Mouse (Mus musculus) frontal cortex, adult 2 months (tissue): ENCODE data around the gene Gtse1. TPM values are rescaled to one million over a fixed set of nuclear protein-coding genes. Genes with fewer than 3 reads are reported as not detected.

Source experiments
- DNase-seq, 2 experiments: peaks; one replicate each; pipeline ENCODE4 v3.0.0; 2022; ENCODE audit warnings: low spot score in 1 of 2; ENCODE audit errors: extremely low spot score in 1 of 2
- polyA plus RNA-seq: library from polyadenylated mRNA; depleted of rRNA; stranded (reverse); fragments of >200 nt; gene quantifications from 2 replicates; pipeline ENCODE4 v1.2.3, GENCODE M21; 2012; rRNA removed

Gtse1 gene
- polyA plus RNA-seq, 1 experiment = 0.78 TPM

DNA sequence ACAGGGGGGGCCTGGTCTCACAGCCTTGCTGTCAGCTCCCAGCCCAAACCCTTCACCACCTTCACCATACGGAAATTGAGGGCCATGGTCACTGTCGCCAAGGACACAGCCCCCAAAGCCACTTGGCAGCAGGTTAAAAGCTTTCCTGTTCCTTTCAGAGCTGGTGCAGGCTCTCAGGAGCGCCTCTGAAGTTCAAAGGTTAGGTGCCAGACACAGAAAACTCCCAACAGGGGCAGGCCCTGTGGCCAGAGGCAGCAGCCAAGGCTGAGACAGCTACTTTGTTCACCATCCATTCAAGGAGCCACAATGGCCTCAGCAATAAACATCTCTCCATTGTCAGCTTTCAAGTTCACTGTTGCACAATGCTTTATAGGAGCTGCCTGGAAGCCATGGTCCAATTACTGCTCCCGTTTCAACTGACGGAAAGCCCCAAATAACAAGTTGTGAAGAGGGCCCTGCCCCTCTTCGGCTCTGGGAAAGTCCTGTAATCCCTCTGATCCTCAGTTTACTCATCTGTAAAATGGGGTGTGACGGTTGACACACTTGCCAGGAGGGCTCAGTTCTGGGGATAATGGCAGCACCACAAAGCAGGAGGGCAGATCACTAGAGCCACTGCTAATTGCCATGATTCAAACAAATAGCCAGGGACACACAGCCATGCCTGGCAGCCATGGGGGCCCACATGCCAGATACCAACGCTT is 59.8 kb downstream of the Gtse1 start:
- no peak for DNase-seq

GRCm38 (mm10) chr15:85919892-85920248 is 60.3 kb downstream of the Gtse1 start:
- DNase-seq = no peak

DNA sequence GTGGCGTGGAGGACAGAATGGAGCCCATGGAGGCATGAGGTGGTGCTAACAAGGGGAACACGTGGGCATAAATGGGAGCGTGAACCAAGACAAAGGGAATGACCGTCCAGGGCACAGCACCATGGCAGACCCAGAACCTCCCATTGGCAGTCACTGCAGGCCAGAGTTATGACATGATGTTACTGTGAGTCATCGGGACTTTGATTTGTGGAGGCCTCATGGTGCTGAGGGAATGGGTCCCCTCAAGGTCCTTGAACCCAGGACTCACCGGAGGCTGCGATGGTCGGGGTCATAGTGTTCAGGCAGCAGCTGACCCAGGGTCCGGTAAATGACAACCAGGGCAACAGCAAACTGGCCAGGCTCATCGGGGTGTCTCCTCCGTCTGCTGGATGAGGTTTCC is 62.3 kb downstream of the Gtse1 start:
- no peak for DNase-seq

Other genes with a start within 250 kb of the Gtse1 start
- gene Ppara, start 124.8 kb upstream of the Gtse1 start, polyA plus RNA-seq = 1.4 and 1.5 TPM in 2 replicates
- 23.5 and 27.1 TPM in 2 replicates for gene Cdpf1, start 48.0 kb upstream of the Gtse1 start, polyA plus RNA-seq
- 0.46 and 0.54 TPM in 2 replicates for gene Pkdrej, start 38.0 kb upstream of the Gtse1 start, polyA plus RNA-seq
- 5.2 and 6.2 TPM in 2 replicates for gene Ttc38, start 27.4 kb upstream of the Gtse1 start, polyA plus RNA-seq
- 54.8 and 62.9 TPM in 2 replicates for gene Trmu, start 19.6 kb downstream of the Gtse1 start, polyA plus RNA-seq
- 1.9 and 2.6 TPM in 2 replicates for gene Celsr1, start 174.0 kb downstream of the Gtse1 start, polyA plus RNA-seq
- 32.2 and 39.5 TPM in 2 replicates for gene Gramd4, start 197.9 kb downstream of the Gtse1 start, polyA plus RNA-seq